Mouse (Mus musculus) testis, postnatal 10 days (tissue): ENCODE data around the gene Npcd.
"Not testable (repeated sequence)": the region's sequence is repeated elsewhere in the genome, so short reads cannot be mapped to it uniquely, and the experiment has no call there.

Experiments
- DNase-seq: peaks from one replicate; pipeline ENCODE4 v3.0.0; 2021; ENCODE audit warnings: low spot score

The Npcd gene

GRCm38 (mm10) chr15:79829431-79829830 lies 4.6 kb downstream of the Npcd start:
- DNase-seq = no peak

DNA sequence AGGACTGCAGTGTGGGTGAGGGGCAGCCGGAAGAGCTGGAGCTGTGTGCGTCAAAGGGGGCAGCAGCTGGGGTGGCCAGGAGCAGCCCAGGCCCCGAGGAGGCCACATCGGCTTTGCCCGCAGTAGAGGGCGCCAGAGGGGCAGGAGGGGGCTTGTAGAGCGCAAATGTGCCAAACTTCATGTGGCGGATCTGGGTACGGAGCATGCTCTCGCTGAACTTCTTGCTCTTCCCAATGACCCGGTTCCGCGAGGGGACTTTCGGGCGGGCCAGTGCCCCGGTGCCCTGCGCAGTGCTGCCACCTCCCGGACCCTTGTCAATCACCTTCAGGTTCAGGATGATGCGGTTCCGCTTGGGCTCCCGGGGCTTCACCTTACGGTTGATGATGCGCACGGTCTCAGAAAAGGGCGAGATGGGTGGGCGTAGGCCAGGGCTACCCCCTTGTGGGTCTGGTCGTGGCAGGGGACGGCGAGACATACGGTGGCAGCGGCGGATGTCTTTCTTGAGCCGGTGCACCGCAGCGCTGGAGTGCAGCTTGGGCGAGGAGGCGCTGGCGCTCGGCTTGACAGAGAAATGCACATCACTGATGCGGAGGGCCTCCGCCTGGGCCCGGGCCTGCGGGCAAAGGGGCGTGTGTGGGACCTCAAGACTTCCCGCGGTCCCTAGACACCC lies 5.5 kb downstream of the Npcd start:
- peak; percentile 81 for DNase-seq

DNA sequence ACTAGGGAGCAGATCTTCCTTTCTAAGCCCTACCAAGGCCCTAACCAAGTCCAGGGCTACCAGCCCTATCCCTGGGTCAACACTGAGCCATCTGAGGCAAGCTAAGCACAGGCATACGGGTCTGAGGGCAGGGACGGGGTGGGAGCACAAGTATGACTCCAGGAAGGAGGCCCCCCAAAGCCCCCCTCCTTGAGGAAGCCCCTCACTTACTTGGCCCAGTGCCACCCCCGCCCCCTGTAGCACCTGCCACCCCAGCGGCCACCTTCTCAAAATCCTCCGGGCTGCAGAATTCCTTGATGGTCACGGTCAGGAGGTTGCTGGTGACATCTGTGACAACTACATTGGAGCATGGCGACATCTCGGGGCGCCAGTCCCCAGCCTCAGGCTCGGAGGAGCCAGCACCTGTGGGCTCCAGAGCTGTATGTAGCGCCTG lies 6.2 kb downstream of the Npcd start:
- DNase-seq = peak; percentile 66

GRCm38 (mm10) chr15:79827061-79827777 lies 6.8 kb downstream of the Npcd start:
- DNase-seq = peak; percentile 56

DNA sequence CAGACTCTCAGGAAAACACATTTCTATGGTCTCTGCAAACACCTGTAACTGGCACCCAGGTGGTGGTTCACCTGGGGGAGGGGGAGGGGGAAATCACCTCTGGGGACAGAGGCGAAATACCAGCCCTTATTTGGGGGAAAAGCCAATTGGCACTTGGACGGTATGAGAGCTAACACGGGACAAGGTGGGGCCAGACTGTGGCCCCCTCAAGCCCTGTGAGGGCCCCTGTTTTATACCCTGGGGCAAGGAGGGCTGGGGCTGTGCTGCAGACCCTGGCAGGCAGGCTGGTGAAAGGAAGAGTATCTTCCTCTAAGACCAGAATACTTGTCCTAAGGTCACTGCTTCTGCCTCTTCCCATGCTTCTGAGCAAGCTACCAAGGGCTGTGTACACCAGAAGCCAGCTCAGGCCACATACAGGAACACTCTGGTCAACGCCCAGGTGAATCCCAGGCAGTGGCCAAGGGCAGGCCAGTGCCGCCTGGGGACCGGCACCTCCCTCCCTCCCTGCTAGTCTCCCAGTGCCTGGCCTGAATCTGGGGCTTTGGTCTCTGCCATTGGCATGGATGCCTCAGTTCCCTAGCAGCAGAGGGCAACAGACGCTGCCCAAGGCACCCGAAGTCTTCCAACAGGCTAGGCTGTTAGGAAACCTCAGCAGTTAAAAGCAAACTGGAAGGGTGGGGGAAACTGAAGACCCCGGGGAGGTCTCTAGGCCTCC lies 7.7 kb downstream of the Npcd start:
- no peak for DNase-seq

- no peak for DNase-seq
Observed at GRCm38 (mm10) chr15:79825146-79825825, 8.8 kb downstream of the Npcd start.

GRCm38 (mm10) chr15:79823588-79824280 lies 10.3 kb downstream of the Npcd start:
- peak; percentile 90 for DNase-seq

- peak; percentile 83 for DNase-seq
Observed at GRCm38 (mm10) chr15:79822265-79823199, 11.5 kb downstream of the Npcd start.

DNA sequence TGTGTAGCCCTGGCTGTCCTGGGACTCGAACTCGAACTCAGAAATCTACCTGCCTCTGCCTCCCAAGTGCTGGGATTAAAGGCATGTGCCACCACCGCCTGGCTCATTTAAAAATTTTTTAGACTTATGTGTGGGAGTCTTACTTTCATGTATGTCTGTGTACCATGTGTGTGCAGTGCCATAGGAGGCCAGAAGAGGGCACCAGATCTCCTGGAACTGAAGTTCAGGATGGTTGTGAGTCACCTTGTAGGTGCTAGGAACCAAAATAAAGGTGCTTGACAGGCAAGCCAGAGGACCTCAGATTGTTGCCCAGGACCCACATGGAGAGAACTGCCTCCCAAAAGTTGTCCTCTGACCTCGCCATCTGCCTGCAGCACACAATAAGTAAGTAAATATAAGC lies 15.7 kb downstream of the Npcd start:
- DNase-seq = no peak

- no peak for DNase-seq
Observed at GRCm38 (mm10) chr15:79813666-79814258, 20.3 kb downstream of the Npcd start.

- not testable (repeated sequence) for DNase-seq
Observed at GRCm38 (mm10) chr15:79812840-79813239, 21.2 kb downstream of the Npcd start.

DNA sequence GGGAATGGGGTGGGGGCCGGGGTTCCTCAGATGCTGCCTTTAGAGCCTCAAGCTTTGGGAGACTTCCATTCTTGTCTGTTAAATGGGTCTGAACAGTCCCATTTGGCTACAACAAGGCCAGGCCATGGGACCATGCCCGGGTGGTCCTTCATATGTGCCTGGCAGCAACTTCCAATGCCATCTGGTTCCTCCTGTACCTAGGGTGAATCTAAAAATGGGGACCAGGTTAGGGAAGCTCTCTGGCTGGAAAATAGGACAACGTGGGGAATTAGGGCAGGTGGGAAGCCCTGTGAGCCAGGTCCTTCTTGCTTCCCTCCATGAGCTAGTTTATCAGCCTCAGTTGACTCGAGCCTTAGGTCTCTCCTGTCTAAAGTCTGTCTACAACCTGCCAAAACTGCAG lies 23.0 kb downstream of the Npcd start:
- DNase-seq = no peak

DNA sequence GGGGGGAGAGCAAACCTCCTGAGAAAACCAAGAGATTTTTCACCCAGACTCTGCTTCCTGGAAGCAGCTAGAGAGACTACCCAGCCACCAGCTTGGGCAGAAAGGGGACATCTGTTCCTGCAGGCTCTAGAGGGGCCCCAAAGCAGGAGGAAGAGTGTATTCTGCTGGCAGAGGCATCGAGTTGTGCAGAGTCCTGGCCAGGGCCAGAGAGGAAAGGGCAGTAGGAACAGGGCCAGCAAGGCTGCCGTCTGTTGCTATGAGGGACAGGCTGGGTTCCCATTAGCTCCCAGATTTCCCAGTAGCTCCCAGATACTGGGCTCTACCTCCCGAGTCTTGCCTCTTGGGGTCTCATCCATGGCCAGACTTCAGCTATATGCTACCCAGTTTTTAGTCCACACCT lies 24.0 kb downstream of the Npcd start:
- DNase-seq = no peak

DNA sequence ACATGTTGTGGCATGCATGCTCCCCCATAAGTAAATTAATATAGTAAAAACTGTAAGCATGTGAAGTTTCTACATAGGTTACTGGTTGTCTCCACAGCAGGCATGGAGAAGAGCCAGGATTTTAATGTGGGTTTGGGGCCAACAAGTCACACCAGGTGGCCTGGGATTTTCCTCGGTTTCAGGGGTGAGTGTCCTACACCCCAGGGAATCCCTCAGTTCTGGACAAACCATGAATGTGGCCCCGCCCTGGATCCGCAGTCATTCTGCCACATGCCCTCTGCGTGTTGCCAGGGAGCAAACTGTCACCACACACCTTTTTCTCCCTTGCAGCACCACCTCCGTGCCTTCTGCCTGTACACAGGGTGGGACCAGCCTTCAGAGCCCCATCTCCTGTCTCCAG lies 25.4 kb downstream of the Npcd start:
- no peak for DNase-seq

DNA sequence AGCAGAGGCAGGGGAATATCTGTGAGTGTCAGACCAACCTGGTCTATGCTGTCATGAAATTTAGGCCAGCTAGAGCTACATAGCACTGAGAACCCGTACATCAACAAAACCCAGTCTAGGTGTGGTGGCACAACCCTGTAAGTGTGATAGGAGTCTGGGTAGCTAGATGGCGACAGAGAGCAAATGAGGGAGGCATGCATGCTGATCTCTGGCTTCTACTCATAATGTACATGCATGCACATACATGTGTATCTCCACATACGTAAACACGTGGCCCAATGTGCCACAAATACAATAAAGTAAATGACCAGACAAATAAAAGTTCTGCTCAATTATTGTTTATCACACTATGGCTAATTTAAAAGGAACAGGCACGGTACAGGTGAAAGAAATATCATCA lies 25.9 kb downstream of the Npcd start:
- peak; percentile 66 for DNase-seq

DNA sequence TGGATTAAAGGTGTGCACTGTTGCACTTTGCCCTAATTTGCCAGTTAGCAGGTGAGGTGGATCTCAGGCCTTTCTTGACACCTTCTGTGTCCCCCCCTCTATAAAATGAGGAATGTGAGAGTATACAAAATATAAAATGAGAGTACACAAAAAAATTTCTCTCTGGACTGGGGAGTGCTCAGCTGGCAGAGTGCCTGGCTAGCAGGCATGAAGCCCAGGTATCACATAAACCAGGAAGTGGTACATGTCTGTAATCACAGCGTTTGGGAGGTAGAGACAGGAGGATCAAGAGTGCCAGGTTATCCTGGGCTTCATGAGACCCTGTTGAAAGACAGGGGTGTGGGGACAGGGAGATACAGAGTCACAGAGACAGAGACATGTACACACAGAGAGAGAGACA lies 27.0 kb downstream of the Npcd start:
- DNase-seq = no peak

DNA sequence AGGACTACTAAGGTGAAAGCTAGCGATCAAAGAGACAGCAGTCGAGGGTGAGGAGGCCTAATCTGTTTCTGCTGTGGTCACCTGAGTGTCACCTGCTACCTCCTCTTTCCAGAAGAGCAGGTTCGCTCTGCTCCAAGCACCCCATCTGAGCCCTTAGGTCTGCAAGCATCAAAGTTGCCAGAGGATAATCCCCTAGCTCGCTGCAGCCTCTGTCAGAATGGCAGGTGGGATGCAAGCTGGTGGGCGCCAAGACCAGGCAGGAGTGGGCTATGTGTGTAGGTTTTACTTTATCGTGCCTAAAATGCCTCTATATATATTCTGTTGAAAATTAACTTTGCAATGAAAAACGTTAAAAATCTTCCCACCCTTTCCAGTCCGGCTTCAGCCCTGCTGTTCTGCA lies 28.8 kb downstream of the Npcd start:
- DNase-seq = no peak

DNA sequence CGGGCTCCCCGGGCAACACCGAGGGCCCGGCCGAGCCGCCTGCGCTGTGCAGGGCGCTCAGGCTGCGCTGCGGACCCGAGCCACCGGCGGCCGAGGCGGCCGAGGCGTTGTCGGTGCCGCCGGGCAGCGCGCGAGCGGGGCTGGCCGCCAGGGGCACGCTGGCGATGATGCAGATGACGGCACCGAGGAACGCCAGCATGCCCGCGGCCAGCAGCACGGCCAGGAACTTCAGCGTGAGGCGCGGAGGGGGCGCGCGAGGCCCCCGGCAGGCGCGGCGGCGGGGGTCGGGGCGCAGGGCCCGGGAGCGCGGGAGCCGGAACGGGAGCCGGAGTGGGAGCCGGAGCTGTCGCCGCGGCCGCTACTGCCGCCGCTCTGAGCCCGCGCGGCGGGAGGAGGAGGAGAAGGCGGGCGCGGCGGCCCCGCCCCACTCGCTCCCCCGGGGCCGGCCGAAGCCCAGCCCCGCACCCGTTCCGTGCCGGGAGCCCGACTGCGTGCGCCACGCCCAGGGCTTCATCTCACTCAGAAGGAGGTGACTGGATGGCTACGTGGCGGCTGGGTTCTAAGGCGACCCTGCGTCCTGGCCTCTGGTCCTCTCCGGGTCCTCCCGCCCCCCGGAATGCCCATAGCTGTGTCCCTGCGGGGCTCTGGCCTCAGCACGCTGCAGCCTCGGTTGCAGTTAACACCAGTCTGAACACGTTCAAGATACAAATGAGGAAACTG lies 29.5 kb downstream of the Npcd start, which contains the start of gene Nptxr:
Gene Nptxr (minus strand): TSS at position 415 of the 720 bp plus-strand sequence.
- peak; percentile 73 for DNase-seq

GRCm38 (mm10) chr15:79803533-79804351 lies 30.3 kb downstream of the Npcd start:
- no peak for DNase-seq
